Mouse (Mus musculus) CH12.LX (cell line): ENCODE measurements around the gene Ugcg. TPM values are rescaled to one million over a fixed set of nuclear protein-coding genes. Genes with fewer than 3 reads are reported as not detected.
A peak's percentile ranks its signal among the peaks of the same experiment; 100 is the strongest.

Experiments
- DNase-seq: peaks from one replicate; pipeline ENCODE4 v3.0.0-alpha.2; 2013; ENCODE audit errors: extremely low read depth
- H3K27ac ChIP-seq: 2 replicates; pipeline ENCODE4 v1.5.1; 2012; ENCODE audit warnings: low read depth, mild to moderate bottlenecking, control low read depth, moderate library complexity; ENCODE audit not compliant: insufficient read depth
- H3K27me3 ChIP-seq: replicated peaks from 2 replicates; pipeline ENCODE3; 2012; ENCODE audit warnings: inconsistent platforms
- H3K36me3 ChIP-seq, 2 experiments: replicated peaks in 1 of 2; 2 replicates each; pipeline versions ENCODE3 to v1.6.1; 2012; ENCODE audit warnings: inconsistent platforms in 1 of 2, low read length in 1 of 2, mild to moderate bottlenecking in 1 of 2, mixed read lengths in 1 of 2, moderate library complexity in 1 of 2; ENCODE audit not compliant: control insufficient read depth in 1 of 2, insufficient read depth in 1 of 2
- H3K4me1 ChIP-seq, 2 experiments: 2 replicates each; pipeline ENCODE4 v1.6.1; 2012; ENCODE audit warnings: inconsistent platforms in 1 of 2, moderate library complexity in 1 of 2; ENCODE audit not compliant: insufficient read depth in 2 of 2, control insufficient read depth in 1 of 2
- H3K4me2 ChIP-seq: 2 replicates; pipeline ENCODE4 v1.6.1; 2012; ENCODE audit warnings: low read depth, mild to moderate bottlenecking, control low read depth; ENCODE audit not compliant: poor library complexity, insufficient read depth, severe bottlenecking
- H3K4me3 ChIP-seq, 3 experiments: fragments of 150-350 bp in 1 of 3; sonication (generic) in 1 of 3; replicated peaks in 1 of 3; 2 replicates each; pipeline versions ENCODE3 to v1.5.1; 2011 to 2012; ENCODE audit warnings: low read depth in 2 of 3, low read length in 2 of 3, mild to moderate bottlenecking in 2 of 3, moderate library complexity in 2 of 3, control low read depth in 1 of 3, improper control_type of control experiment in 1 of 3, inconsistent platforms in 1 of 3, mixed read lengths in 1 of 3; ENCODE audit not compliant: poor library complexity in 1 of 3
- H3K79me2 ChIP-seq: replicated peaks from 2 replicates; pipeline ENCODE4 v1.6.1; 2012; ENCODE audit warnings: mild to moderate bottlenecking, moderate library complexity; ENCODE audit not compliant: control insufficient read depth, poor library complexity, insufficient read depth, severe bottlenecking; ENCODE audit errors: extremely low read depth
- H3K9ac ChIP-seq: 2 replicates; pipeline ENCODE4 v1.6.1; 2012; ENCODE audit warnings: low read depth, mild to moderate bottlenecking, control low read depth, moderate library complexity; ENCODE audit not compliant: insufficient read depth
- H3K9me3 ChIP-seq: replicated peaks from 2 replicates; pipeline ENCODE3; 2012; ENCODE audit warnings: low read length, inconsistent platforms, mixed read lengths
- BHLHE40 ChIP-seq: IDR thresholded peaks from 2 replicates; pipeline ENCODE4 v1.6.1; 2011; ENCODE audit warnings: mild to moderate bottlenecking, low read depth, low read length, improper control_type of control experiment
- CHD1 ChIP-seq: IDR thresholded peaks from 2 replicates; pipeline ENCODE4 v1.6.1; 2012; ENCODE audit warnings: low read depth, low read length, improper control_type of control experiment, inconsistent platforms
- CHD2 ChIP-seq: IDR thresholded peaks from 2 replicates; pipeline ENCODE4 v1.6.1; 2011; ENCODE audit warnings: low read length, improper control_type of control experiment
- CTCF ChIP-seq, 2 experiments: IDR thresholded peaks in 1 of 2; conservative IDR thresholded peaks in 1 of 2; 2 replicates each; pipeline ENCODE4 v1.5.1; 2011 to 2012; ENCODE audit warnings: low read depth in 2 of 2, low read length in 2 of 2, improper control_type of control experiment in 1 of 2, inconsistent platforms in 1 of 2, mild to moderate bottlenecking in 1 of 2, moderate library complexity in 1 of 2
- ELF1 ChIP-seq: IDR thresholded peaks from 2 replicates; pipeline ENCODE4 v1.6.1; 2014; ENCODE audit warnings: low read depth, mild to moderate bottlenecking, inconsistent platforms, low read length, improper control_type of control experiment
- EP300 ChIP-seq: IDR thresholded peaks from 2 replicates; pipeline ENCODE4 v1.6.1; 2011; ENCODE audit warnings: low read length, improper control_type of control experiment
- ETS1 ChIP-seq: conservative IDR thresholded peaks from 2 replicates; pipeline ENCODE4 v1.6.1; 2012; ENCODE audit warnings: low read depth, mild to moderate bottlenecking, inconsistent platforms, low read length, improper control_type of control experiment, moderate library complexity
- GABPA ChIP-seq: IDR thresholded peaks from 2 replicates; pipeline ENCODE4 v1.6.1; 2012; ENCODE audit warnings: low read depth, low read length, improper control_type of control experiment, inconsistent platforms; ENCODE audit not compliant: insufficient replicate concordance
- HCFC1 ChIP-seq: IDR thresholded peaks from 2 replicates; pipeline ENCODE4 v1.6.1; 2012; ENCODE audit warnings: low read depth, mild to moderate bottlenecking, inconsistent platforms, low read length, improper control_type of control experiment
- IRF4 ChIP-seq: IDR thresholded peaks from 2 replicates; pipeline ENCODE4 v1.6.1; 2014; ENCODE audit warnings: low read depth, mild to moderate bottlenecking, inconsistent platforms, low read length, improper control_type of control experiment
- JUN ChIP-seq: IDR thresholded peaks from 2 replicates; pipeline ENCODE4 v1.6.1; 2011; ENCODE audit warnings: low read depth, mild to moderate bottlenecking, low read length, improper control_type of control experiment, moderate library complexity; ENCODE audit not compliant: insufficient read depth
- JUND ChIP-seq: conservative IDR thresholded peaks from 2 replicates; pipeline ENCODE4 v1.6.1; 2011; ENCODE audit warnings: low read depth, low read length, improper control_type of control experiment
- KAT2A ChIP-seq: IDR thresholded peaks from 2 replicates; pipeline ENCODE4 v1.6.1; 2012; ENCODE audit warnings: low read length, improper control_type of control experiment, inconsistent platforms; ENCODE audit not compliant: insufficient replicate concordance
- MAFK ChIP-seq: IDR thresholded peaks from 2 replicates; pipeline ENCODE4 v1.6.1; 2011; ENCODE audit warnings: low read length, improper control_type of control experiment; ENCODE audit not compliant: insufficient replicate concordance
- MAX ChIP-seq: IDR thresholded peaks from 2 replicates; pipeline ENCODE4 v1.6.1; 2011; ENCODE audit warnings: low read length, improper control_type of control experiment
- MAZ ChIP-seq: IDR thresholded peaks from 2 replicates; pipeline ENCODE4 v1.6.1; 2012; ENCODE audit warnings: low read depth, mild to moderate bottlenecking, inconsistent platforms, low read length, improper control_type of control experiment, moderate library complexity
- MEF2A ChIP-seq: IDR thresholded peaks from 2 replicates; pipeline ENCODE4 v1.6.1; 2014; ENCODE audit warnings: low read depth, mild to moderate bottlenecking, inconsistent platforms, low read length, improper control_type of control experiment, borderline replicate concordance
- MXI1 ChIP-seq: IDR thresholded peaks from 2 replicates; pipeline ENCODE4 v1.6.1; 2011; ENCODE audit warnings: mild to moderate bottlenecking, low read depth, low read length, improper control_type of control experiment
- MYC ChIP-seq: IDR thresholded peaks from 2 replicates; pipeline ENCODE4 v1.6.1; 2011; ENCODE audit warnings: low read depth, mild to moderate bottlenecking, improper control_type of control experiment, low read length
- NELFE ChIP-seq: IDR thresholded peaks from 2 replicates; pipeline ENCODE4 v1.6.1; 2011; ENCODE audit warnings: low read depth, low read length, improper control_type of control experiment
- NRF1 ChIP-seq: IDR thresholded peaks from 2 replicates; pipeline ENCODE4 v1.6.1; 2014; ENCODE audit warnings: low read depth, mild to moderate bottlenecking, inconsistent platforms, low read length, improper control_type of control experiment, moderate library complexity
- PAX5 ChIP-seq: IDR thresholded peaks from 2 replicates; pipeline ENCODE4 v1.6.1; 2012; ENCODE audit warnings: low read length, inconsistent platforms, mixed read lengths
- POLR2A ChIP-seq: IDR thresholded peaks from 2 replicates; pipeline ENCODE4 v1.6.1; 2011; ENCODE audit warnings: low read depth, mild to moderate bottlenecking, improper control_type of control experiment, low read length
- POLR2AphosphoS2 ChIP-seq: IDR thresholded peaks from 2 replicates; pipeline ENCODE4 v1.6.1; 2011; ENCODE audit warnings: low read depth, low read length, improper control_type of control experiment
- RCOR1 ChIP-seq: conservative IDR thresholded peaks from 2 replicates; pipeline ENCODE4 v1.6.1; 2012; ENCODE audit warnings: low read depth, mild to moderate bottlenecking, inconsistent platforms, low read length, improper control_type of control experiment
- SIN3A ChIP-seq: IDR thresholded peaks from 2 replicates; pipeline ENCODE4 v1.6.1; 2012; ENCODE audit warnings: low read length, improper control_type of control experiment, inconsistent platforms
- SMC3 ChIP-seq: IDR thresholded peaks from 2 replicates; pipeline ENCODE4 v1.6.1; 2011; ENCODE audit warnings: low read depth, low read length, improper control_type of control experiment
- TBP ChIP-seq: conservative IDR thresholded peaks from 2 replicates; pipeline ENCODE4 v1.6.1; 2011; ENCODE audit warnings: low read depth, low read length, improper control_type of control experiment
- UBTF ChIP-seq: IDR thresholded peaks from 2 replicates; pipeline ENCODE4 v1.6.1; 2012; ENCODE audit warnings: low read depth, mild to moderate bottlenecking, inconsistent platforms, low read length, improper control_type of control experiment, moderate library complexity
- USF2 ChIP-seq: conservative IDR thresholded peaks from 2 replicates; pipeline ENCODE4 v1.6.1; 2011; ENCODE audit warnings: low read depth, low read length, improper control_type of control experiment
- ZKSCAN1 ChIP-seq: IDR thresholded peaks from 2 replicates; pipeline ENCODE4 v1.6.1; 2012; ENCODE audit warnings: low read depth, inconsistent platforms, low read length, improper control_type of control experiment, borderline replicate concordance
- ZNF384 ChIP-seq: IDR thresholded peaks from 2 replicates; pipeline ENCODE4 v1.6.1; 2012; ENCODE audit warnings: low read depth, low read length, improper control_type of control experiment, inconsistent platforms
- dilution Hi-C: fragments of 300-500 bp; cut with MboI; formaldehyde crosslinking; loops from 2 replicates; pipeline ENCODE4 v1.14.3; 2020; ENCODE audit warnings: low sequenced_read_pairs; ENCODE audit not compliant: extremely low pct_unique_long_range_greater_than_20kb, extremely low pct_ligation_motif_present
- in situ Hi-C: fragments of 300-500 bp; cut with MboI; formaldehyde crosslinking; loops from 3 replicates; pipeline ENCODE4 v1.14.3; 2019; ENCODE audit warnings: low sequenced_read_pairs, low pct_ligation_motif_present, low pct_unique_long_range_greater_than_20kb, mixed read lengths
- polyA plus RNA-seq: library from polyadenylated mRNA; unstranded; fragments of >175 nt; gene quantifications from 2 replicates; pipeline ENCODE4 v1.2.1, GENCODE M21; 2012; ENCODE audit warnings: low read depth; ENCODE audit not compliant: insufficient read length
- total RNA-seq, 2 experiments: library from RNA; depleted of rRNA; stranded (reverse); fragments of 300-350 nt in 1 of 2; fragments of >200 nt in 1 of 2; gene quantifications; 2 replicates each; pipeline ENCODE4 v1.2.3; 2012 to 2014

The Ugcg gene
- total and polyA plus RNA-seq, 3 experiments: 25.8 to 69.5 (median 28.7) TPM

DNA sequence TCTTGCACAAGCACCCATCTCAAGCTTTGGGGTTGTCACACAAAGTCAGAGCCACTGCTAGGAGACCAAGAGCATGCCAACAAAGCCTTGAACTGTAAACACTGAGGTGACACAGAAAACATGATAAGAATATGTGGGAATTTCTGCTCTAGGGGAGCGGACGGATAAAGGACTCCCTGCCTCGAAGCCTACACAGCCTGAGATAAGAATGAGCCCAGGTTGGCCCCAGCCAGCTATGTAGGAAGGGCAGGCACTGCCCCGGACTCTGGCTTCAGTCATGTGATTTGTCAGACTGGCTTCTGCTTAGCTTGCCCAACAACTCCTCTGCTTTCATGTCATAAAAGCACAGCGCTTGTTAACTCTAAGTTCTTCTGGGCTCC lies 64.0 kb downstream of the Ugcg start:
- no peaks in the 10 kb centered on the region for H3K36me3 ChIP-seq
- no peak for TF ChIP-seq EP300
- no peak for TF ChIP-seq MEF2A
- TF ChIP-seq UBTF: no peak
- no peak for TF ChIP-seq TBP
- no peak for TF ChIP-seq MYC
- TF ChIP-seq MAFK: no peak
- H3K79me2 ChIP-seq: no peaks in the 10 kb centered on the region
- no peak overlapping the region for H3K4me3 ChIP-seq
- no peak overlapping the region for H3K9ac ChIP-seq
- no peaks in the 10 kb centered on the region for H3K27me3 ChIP-seq
- H3K9me3 ChIP-seq: no peaks in the 10 kb centered on the region
- no peak for DNase-seq
- H3K4me1 ChIP-seq: peaks cover 17 to 34% of the 10 kb centered on the region in 2 experiments
- dilution Hi-C loops (no loop called here), in situ Hi-C loops (loop anchor here (5.0 kb wide), 1 partner anchor 51 kb away; no protein-coding TSS in a partner anchor)
- H3K4me2 ChIP-seq: no peak overlapping the region
- H3K27ac ChIP-seq: no peak overlapping the region

DNA sequence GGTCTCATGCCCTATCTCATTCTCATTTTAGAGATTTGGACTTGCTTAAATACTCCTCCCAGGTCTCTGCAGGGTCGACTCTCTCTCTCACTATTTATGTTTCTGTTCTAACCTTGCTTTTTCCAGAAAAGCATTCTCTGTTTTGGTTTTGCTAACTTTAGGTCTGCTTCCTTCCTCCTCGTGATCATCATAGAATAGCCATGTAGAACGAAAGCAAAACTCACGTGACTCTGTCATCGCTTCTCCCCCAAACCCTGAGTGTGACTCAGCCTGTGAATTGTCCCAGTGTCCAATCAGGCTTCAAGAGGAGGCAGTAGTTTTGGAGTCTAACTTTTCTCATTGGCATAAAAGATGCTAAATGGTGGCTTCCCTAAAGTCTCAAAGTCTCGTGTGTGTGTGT lies 65.3 kb downstream of the Ugcg start:
- dilution Hi-C loops: no loop called here
- no peak for TF ChIP-seq GABPA
- TF ChIP-seq JUND: peak; percentile 71
- no peak for TF ChIP-seq CTCF (conservative IDR thresholded peaks at IDR 0.05 in 1 of 2, IDR thresholded peaks at IDR 0.05 in 1 of 2; ENCODE audit: low read depth in 2 of 2, low read length in 2 of 2)
- peak; percentile 29; the same call in 1 of the 2 replicates for TF ChIP-seq ELF1
- TF ChIP-seq SMC3: no peak
- TF ChIP-seq ETS1: peak; percentile 93
- TF ChIP-seq ZNF384: no peak
- TF ChIP-seq TBP: 0 out of 2 replicates have a peak, but pooled peaks have one; percentile 52
- peak; percentile 53; the same call in 1 of the 2 replicates for TF ChIP-seq JUN
- peak; percentile 81 for TF ChIP-seq MYC
- peak; percentile 63; the same call in 1 of the 2 replicates for TF ChIP-seq MAFK
- no peak for TF ChIP-seq UBTF
- no peak; the same call in 1 of the 2 replicates for TF ChIP-seq NRF1
- TF ChIP-seq MXI1: peak; percentile 70
- 0 out of 2 replicates have a peak, but pooled peaks have one; percentile 41 for TF ChIP-seq MAZ
- TF ChIP-seq HCFC1: no peak
- TF ChIP-seq POLR2A: no peak
- no peak for TF ChIP-seq ZKSCAN1
- TF ChIP-seq RCOR1: peak; percentile 92
- TF ChIP-seq CHD1: 0 out of 2 replicates have a peak, but pooled peaks have one; percentile 31
- TF ChIP-seq EP300: peak; percentile 88
- 0 out of 2 replicates have a peak, but pooled peaks have one; percentile 51 for TF ChIP-seq SIN3A
- TF ChIP-seq CHD2: peak; percentile 49; the same call in 1 of the 2 replicates
- TF ChIP-seq IRF4: peak; percentile 89
- TF ChIP-seq KAT2A: 0 out of 2 replicates have a peak, but pooled peaks have one; percentile 32
- TF ChIP-seq POLR2AphosphoS2: no peak
- TF ChIP-seq BHLHE40: peak; percentile 99
- no peak for TF ChIP-seq NELFE
- peak; percentile 78 for TF ChIP-seq USF2
- TF ChIP-seq PAX5: no peak
- peak; percentile 96 for TF ChIP-seq MAX
- TF ChIP-seq MEF2A: peak; percentile 81

More for the DNA sequence above, 65.3 kb downstream of the Ugcg start:
- Histone ChIP-seq H3K9me3 (no peaks in the 10 kb centered on the region), H3K4me2 (peak overlapping the region; percentile 40; the same call in 1 of the 2 replicates), H3K9ac (no peak overlapping the region), H3K79me2 (no peaks in the 10 kb centered on the region), H3K27me3 (no peaks in the 10 kb centered on the region), H3K4me3 (no peak overlapping the region), H3K36me3 (no peaks in the 10 kb centered on the region), H3K4me1 (peaks cover 17 to 44% of the 10 kb centered on the region in 2 experiments), H3K27ac (peak overlapping the region; percentile 19; the same call in 1 of the 2 replicates)
- in situ Hi-C loops: loop anchor here (5.0 kb wide), 1 partner anchor 52 kb away; no protein-coding TSS in a partner anchor
- peak; percentile 81 for DNase-seq
